Mouse (Mus musculus): Measurements from ENCODE around the gene Lsm14b. TPM values are rescaled to one million over a fixed set of nuclear protein-coding genes. Genes with fewer than 3 reads are reported as not detected.

The Lsm14b gene
- polyA plus RNA-seq, 1 experiment from 2014 or later, result 7.0 TPM

DNA sequence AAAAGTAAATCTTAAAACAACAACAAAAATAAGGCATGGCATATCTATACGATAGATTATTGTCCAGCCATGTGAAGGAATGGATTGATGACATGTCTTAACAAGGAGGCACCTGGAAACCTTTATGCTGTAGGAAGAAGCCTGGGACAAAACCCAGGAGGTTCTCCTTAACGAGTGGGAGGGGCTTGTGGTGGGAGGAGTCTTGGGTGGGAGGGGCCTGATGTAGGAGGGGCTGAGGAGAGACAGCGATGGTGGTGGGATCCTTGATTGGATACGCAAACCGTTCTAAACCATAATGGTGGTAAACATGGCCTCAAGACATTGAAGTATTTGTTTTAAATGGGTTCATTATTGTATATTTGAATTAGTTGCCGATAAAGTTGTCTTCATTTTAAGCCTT is 13.4 kb upstream of the Lsm14b start:
- Histone ChIP-seq H3K9ac (replicated peaks; ENCODE audit: low read length) (no peak overlapping the region), H3K9me3 (ENCODE audit: low read length) (peaks cover 4% of the 10 kb centered on the region; the same call in 1 of the 2 replicates), H3K4me1 (ENCODE audit: insufficient read depth, low read length) (no peaks in the 10 kb centered on the region), H3K27ac (ENCODE audit: low read length) (no peak overlapping the region), H3K4me2 (replicated peaks; ENCODE audit: low read depth, low read length) (no peak overlapping the region), H3K4me3 (ENCODE audit: low read length) (no peak overlapping the region), H3K36me3 (ENCODE audit: insufficient read depth, low read length) (no peaks in the 10 kb centered on the region), H3K27me3 (ENCODE audit: insufficient read depth, low read length) (0 out of 2 replicates have a peak, but pooled peaks cover 3% of the 10 kb centered on the region)
- ATAC-seq (ENCODE audit: low FRiP score, low TSS enrichment), result no peak
- 85% methylated on average over 6 of the region's 6 CpGs for WGBS

DNA sequence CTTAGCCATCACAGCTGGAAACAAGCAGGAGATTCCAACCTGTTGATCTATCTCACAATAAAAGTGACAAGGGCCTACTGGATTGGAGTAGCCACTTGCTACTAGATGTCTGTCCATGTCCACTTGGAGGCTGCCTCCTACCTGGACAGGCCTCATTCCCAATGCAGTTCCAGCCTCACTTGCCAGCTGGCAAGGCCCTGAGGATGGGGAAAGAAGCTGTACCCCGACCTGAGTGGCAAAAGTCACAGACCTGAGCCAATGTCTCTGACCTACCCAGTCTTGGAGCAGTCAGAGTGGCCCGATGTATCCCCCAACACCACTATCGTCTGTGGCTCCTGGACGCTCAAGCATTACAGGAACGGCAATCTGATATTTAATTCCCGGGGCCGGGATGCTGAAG is 11.1 kb upstream of the Lsm14b start:
- H3K27me3 ChIP-seq (ENCODE audit: insufficient read depth, low read length), result no peaks in the 10 kb centered on the region
- ATAC-seq (ENCODE audit: low FRiP score, low TSS enrichment), result no peak
- H3K9ac ChIP-seq (replicated peaks; ENCODE audit: low read length), result no peak overlapping the region
- H3K27ac ChIP-seq (ENCODE audit: low read length), result no peak overlapping the region
- peaks cover 15% of the 10 kb centered on the region for H3K4me1 ChIP-seq (ENCODE audit: insufficient read depth, low read length)
- H3K4me3 ChIP-seq (ENCODE audit: low read length), result no peak overlapping the region
- no peaks in the 10 kb centered on the region for H3K36me3 ChIP-seq (ENCODE audit: insufficient read depth, low read length)
- peaks cover 4% of the 10 kb centered on the region; the same call in 1 of the 2 replicates for H3K9me3 ChIP-seq (ENCODE audit: low read length)
- H3K4me2 ChIP-seq (replicated peaks; ENCODE audit: low read depth, low read length), result no peak overlapping the region
- whole genome bisulfite sequencing, result 64% methylated on average over 7 of the region's 7 CpGs

DNA sequence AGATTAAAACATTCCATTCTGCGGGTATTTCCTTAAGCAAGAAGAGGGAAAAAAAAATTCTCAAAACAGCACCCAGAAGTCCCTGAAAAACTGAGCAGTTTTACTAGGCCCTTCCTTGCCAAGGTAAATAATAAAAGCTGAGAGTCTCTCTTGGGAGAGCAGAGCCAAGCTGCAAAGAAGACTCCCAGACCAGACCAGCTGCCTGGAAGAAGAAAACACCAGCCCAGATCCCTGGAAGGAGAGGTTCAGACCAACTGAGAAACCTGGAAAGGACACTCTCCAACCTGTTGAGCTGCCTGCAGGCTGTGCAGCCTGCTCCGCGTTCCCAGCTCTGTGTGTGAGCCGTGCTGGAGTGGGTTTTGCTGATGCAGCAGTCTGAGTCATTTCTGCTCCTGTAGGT is 7.2 kb upstream of the Lsm14b start:
- H3K27me3 ChIP-seq (ENCODE audit: insufficient read depth, low read length), result 0 out of 2 replicates have a peak, but pooled peaks cover 5% of the 10 kb centered on the region
- 39% methylated on average over 4 of the region's 4 CpGs for WGBS
- no peak overlapping the region for H3K4me3 ChIP-seq (ENCODE audit: low read length)
- H3K4me1 ChIP-seq (ENCODE audit: insufficient read depth, low read length), result peaks cover 19% of the 10 kb centered on the region
- H3K4me2 ChIP-seq (replicated peaks; ENCODE audit: low read depth, low read length), result no peak overlapping the region
- H3K9ac ChIP-seq (replicated peaks; ENCODE audit: low read length), result no peak overlapping the region
- H3K9me3 ChIP-seq (ENCODE audit: low read length), result no peaks in the 10 kb centered on the region
- no peak for ATAC-seq (ENCODE audit: low FRiP score, low TSS enrichment)
- H3K36me3 ChIP-seq (ENCODE audit: insufficient read depth, low read length), result no peaks in the 10 kb centered on the region
- no peak overlapping the region for H3K27ac ChIP-seq (ENCODE audit: low read length)

DNA sequence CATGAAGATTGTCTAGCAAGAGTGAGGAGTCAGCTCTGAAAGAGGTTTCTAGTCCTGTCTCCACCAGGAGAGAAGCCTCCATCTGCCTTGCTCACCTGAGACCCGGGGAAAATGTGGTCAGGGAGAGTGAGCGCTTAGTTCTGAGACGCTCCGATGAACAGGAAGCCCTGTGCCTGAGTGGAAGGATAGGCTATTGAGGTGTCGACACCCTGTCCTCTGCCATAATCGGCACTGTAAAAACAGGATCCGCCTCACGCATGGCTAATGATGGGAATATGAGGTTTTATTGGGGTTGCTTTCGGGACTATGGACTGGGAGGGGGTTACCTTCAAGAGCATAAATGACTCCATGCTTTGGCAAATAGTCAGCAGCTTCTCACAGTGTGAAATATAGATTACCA is 6.2 kb upstream of the Lsm14b start:
- WGBS, result 34% methylated on average over 9 of the region's 9 CpGs
- H3K4me1 ChIP-seq (ENCODE audit: insufficient read depth, low read length), result peaks cover 19% of the 10 kb centered on the region
- no peaks in the 10 kb centered on the region for H3K36me3 ChIP-seq (ENCODE audit: insufficient read depth, low read length)
- H3K4me3 ChIP-seq (ENCODE audit: low read length), result no peak overlapping the region
- H3K9me3 ChIP-seq (ENCODE audit: low read length), result no peaks in the 10 kb centered on the region
- H3K4me2 ChIP-seq (replicated peaks; ENCODE audit: low read depth, low read length), result no peak overlapping the region
- H3K9ac ChIP-seq (replicated peaks; ENCODE audit: low read length), result 0 out of 2 replicates have a peak overlapping the region, but pooled peaks have one; percentile 1
- no peak for ATAC-seq (ENCODE audit: low FRiP score, low TSS enrichment)
- 0 out of 2 replicates have a peak, but pooled peaks cover 7% of the 10 kb centered on the region for H3K27me3 ChIP-seq (ENCODE audit: insufficient read depth, low read length)
- H3K27ac ChIP-seq (ENCODE audit: low read length), result no peak overlapping the region

DNA sequence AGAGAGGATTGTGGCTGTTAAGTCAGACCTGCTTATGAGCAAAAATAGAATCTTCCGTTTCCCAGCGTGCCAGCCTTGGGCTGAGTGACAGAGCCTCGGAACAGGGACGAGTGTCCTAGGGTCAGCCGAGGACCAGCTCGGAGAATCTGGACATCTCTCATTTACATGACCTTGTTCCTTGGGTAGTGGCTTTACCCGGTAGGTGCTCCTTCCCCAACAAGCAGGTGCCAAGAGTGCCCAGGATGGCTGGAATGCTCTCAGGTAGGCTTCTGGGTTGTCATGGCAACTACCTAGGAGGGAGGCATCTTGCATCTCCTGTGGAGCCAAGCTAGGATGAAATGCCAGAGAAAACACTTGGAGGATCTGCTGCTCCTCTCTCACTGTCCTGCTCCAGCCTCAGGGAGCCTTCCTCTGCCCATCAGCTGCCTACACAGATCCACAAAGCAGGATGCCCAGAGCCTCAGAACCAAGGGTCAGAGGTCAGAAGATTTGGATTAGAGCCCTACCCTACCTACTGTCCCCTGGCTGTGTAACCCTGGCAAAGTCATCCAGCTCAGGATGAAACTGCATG is 4.6 kb upstream of the Lsm14b start:
- Histone ChIP-seq H3K27me3 (ENCODE audit: insufficient read depth, low read length) (0 out of 2 replicates have a peak, but pooled peaks cover 7% of the 10 kb centered on the region), H3K9ac (replicated peaks; ENCODE audit: low read length) (no peak overlapping the region), H3K9me3 (ENCODE audit: low read length) (no peaks in the 10 kb centered on the region), H3K4me2 (replicated peaks; ENCODE audit: low read depth, low read length) (no peak overlapping the region), H3K27ac (ENCODE audit: low read length) (no peak overlapping the region), H3K36me3 (ENCODE audit: insufficient read depth, low read length) (no peaks in the 10 kb centered on the region), H3K4me3 (ENCODE audit: low read length) (no peak overlapping the region), H3K4me1 (ENCODE audit: insufficient read depth, low read length) (peaks cover 22% of the 10 kb centered on the region)
- WGBS, result 84% methylated on average over 7 of the region's 7 CpGs
- no peak for ATAC-seq (ENCODE audit: low FRiP score, low TSS enrichment)

DNA sequence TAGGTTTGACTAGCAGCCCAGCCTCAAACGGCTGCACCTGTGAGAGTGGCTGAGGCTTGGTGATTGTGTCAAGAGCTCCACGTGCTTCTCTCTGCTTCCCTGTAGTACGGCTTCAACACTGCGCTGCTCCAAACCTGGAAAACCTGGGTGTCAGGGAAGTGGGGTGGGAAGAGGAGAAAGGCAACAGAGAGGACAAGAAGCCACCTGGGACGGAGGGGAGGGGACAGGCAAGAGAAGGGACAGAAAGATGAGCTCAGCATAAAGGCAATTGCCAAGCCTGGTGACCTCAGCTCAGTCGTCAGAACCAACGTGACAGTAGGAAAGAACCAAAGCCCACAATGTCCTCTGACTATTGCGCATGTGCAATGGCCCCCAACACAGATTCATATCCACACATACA is 3.9 kb upstream of the Lsm14b start:
- no peak for ATAC-seq (ENCODE audit: low FRiP score, low TSS enrichment)
- no peak overlapping the region for H3K4me2 ChIP-seq (replicated peaks; ENCODE audit: low read depth, low read length)
- no peak overlapping the region for H3K27ac ChIP-seq (ENCODE audit: low read length)
- H3K9ac ChIP-seq (replicated peaks; ENCODE audit: low read length), result no peak overlapping the region
- no peak overlapping the region for H3K4me3 ChIP-seq (ENCODE audit: low read length)
- peaks cover 24% of the 10 kb centered on the region for H3K4me1 ChIP-seq (ENCODE audit: insufficient read depth, low read length)
- 0 out of 2 replicates have a peak, but pooled peaks cover 7% of the 10 kb centered on the region for H3K27me3 ChIP-seq (ENCODE audit: insufficient read depth, low read length)
- 80% methylated on average over 8 of the region's 8 CpGs for WGBS
- H3K9me3 ChIP-seq (ENCODE audit: low read length), result no peaks in the 10 kb centered on the region
- H3K36me3 ChIP-seq (ENCODE audit: insufficient read depth, low read length), result no peaks in the 10 kb centered on the region

DNA sequence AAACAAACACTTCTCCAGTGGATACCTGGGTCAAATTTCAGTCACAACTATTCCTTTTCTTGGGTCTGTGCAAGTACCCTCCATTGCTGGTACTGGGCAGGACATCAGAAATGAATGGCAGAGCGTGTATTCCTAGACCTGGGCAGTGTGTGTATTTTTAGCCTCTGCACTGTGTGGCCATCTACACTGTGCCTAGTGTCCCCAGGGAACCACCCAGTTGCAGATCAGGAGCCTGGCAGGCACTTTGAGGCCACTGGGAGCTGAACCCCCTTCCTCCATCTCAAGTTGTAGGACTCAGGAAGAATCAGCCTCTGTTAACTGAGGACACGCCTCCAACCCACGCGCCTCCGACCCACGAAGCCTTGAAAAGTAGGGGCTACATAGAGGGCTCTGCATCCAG is 2.0 kb upstream of the Lsm14b start:
- 43% methylated on average over 6 of the region's 6 CpGs for WGBS
- Histone ChIP-seq H3K9ac (replicated peaks; ENCODE audit: low read length) (no peak overlapping the region), H3K27ac (ENCODE audit: low read length) (no peak overlapping the region), H3K27me3 (ENCODE audit: insufficient read depth, low read length) (0 out of 2 replicates have a peak, but pooled peaks cover 7% of the 10 kb centered on the region), H3K4me3 (ENCODE audit: low read length) (no peak overlapping the region), H3K36me3 (ENCODE audit: insufficient read depth, low read length) (no peaks in the 10 kb centered on the region), H3K4me1 (ENCODE audit: insufficient read depth, low read length) (peaks cover 33% of the 10 kb centered on the region), H3K9me3 (ENCODE audit: low read length) (no peaks in the 10 kb centered on the region), H3K4me2 (replicated peaks; ENCODE audit: low read depth, low read length) (no peak overlapping the region)
- no peak for ATAC-seq (ENCODE audit: low FRiP score, low TSS enrichment)

DNA sequence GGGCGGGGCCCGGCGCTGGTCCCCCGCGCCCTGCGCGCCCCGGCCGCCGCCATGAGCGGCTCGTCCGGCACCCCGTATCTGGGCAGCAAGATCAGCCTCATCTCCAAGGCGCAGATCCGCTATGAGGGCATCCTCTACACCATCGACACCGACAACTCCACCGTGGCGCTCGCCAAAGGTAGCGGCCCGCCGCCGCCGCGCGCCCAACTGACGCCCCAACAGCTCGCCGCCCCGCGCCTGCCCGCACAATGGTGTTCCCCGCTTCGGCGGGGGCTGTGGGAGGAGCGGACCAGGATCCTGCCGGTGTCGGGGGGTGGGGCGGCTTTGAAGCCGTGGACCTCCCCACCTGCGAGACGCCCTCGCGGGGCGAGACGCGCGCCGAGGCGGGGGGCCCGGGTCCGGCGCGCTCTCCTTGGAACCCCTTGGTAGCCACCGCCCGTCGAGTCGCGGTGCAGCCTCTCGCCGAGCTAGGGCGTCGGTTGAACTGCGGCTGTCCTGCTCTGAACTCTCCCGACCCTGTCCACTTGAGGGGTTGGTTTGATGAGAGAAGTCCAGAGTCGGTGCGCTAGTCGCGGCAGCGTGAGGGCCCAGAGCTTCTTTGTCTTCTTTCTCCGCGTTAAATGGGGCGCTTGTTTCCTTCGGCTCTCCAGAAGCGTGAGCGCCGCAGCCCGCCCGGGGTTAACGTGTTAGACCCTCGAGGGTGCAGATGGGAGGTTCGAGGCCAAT is 511 bp downstream of the Lsm14b start:
- no peaks in the 10 kb centered on the region for H3K9me3 ChIP-seq (ENCODE audit: low read length)
- peaks cover 21% of the 10 kb centered on the region for H3K36me3 ChIP-seq (ENCODE audit: insufficient read depth, low read length)
- 0 out of 2 replicates have a peak, but pooled peaks cover 7% of the 10 kb centered on the region for H3K27me3 ChIP-seq (ENCODE audit: insufficient read depth, low read length)
- WGBS, result under 1% methylated on average over 65 of the region's 84 CpGs
- peak overlapping the region; percentile 82 for H3K4me2 ChIP-seq (replicated peaks; ENCODE audit: low read depth, low read length)
- no peak; the same call in none of the 2 replicates for ATAC-seq (ENCODE audit: low FRiP score, low TSS enrichment)
- peak overlapping the region; percentile 95 for H3K9ac ChIP-seq (replicated peaks; ENCODE audit: low read length)
- H3K4me3 ChIP-seq (ENCODE audit: low read length), result peak overlapping the region; percentile 92
- H3K4me1 ChIP-seq (ENCODE audit: insufficient read depth, low read length), result peaks cover 28% of the 10 kb centered on the region
- H3K27ac ChIP-seq (ENCODE audit: low read length), result peak overlapping the region; percentile 90

DNA sequence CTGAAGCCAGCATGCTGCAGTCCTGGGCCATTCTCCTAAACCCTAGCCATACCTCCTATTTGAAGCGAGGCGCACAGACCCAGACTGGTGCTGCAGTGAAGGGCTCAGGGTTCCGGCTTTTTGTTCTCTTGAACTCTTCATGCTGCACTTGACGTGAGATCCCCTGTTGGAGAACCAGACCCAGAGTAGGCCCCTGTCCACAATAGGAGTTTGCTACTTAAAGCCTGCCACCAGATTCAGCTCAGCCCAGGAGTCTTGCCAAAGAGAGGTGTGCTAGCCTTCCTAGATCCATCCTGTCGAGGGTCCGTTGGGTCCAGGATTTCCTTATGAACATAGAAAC is 1.0 kb downstream of the Lsm14b start:
- no peak overlapping the region for H3K27ac ChIP-seq (ENCODE audit: low read length)
- ATAC-seq (ENCODE audit: low FRiP score, low TSS enrichment), result no peak

DNA sequence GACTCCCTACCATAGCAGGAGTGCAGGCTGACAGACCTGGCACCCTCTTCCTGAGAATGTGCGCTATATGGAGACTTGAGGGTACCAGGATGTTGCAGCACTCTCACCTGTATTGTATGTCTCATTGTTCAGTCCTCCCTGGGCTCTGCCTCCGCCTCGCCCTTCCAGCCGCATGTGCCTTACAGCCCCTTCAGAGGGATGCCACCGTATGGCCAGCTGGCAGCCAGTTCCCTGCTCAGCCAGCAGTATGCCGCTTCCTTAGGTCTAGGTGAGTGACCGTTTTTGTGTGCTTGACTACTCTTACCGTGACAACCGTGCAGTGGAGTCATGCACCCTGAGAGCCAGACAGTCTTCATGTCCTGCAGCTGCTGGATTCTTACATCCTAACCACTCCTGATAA is 3.0 kb downstream of the Lsm14b start:
- Histone ChIP-seq H3K9ac (replicated peaks; ENCODE audit: low read length) (peak overlapping the region; percentile 95; the same call in 1 of the 2 replicates), H3K4me3 (ENCODE audit: low read length) (peak overlapping the region; percentile 92; the same call in 1 of the 2 replicates), H3K9me3 (ENCODE audit: low read length) (no peaks in the 10 kb centered on the region), H3K36me3 (ENCODE audit: insufficient read depth, low read length) (peaks cover 46% of the 10 kb centered on the region), H3K4me2 (replicated peaks; ENCODE audit: low read depth, low read length) (peak overlapping the region; percentile 82; the same call in 1 of the 2 replicates), H3K27me3 (ENCODE audit: insufficient read depth, low read length) (0 out of 2 replicates have a peak, but pooled peaks cover under 1% of the 10 kb centered on the region), H3K27ac (ENCODE audit: low read length) (no peak overlapping the region), H3K4me1 (ENCODE audit: insufficient read depth, low read length) (peaks cover 33% of the 10 kb centered on the region)
- 53% methylated on average over 9 of the region's 9 CpGs for WGBS
- no peak for ATAC-seq (ENCODE audit: low FRiP score, low TSS enrichment)

More for the DNA sequence above, 1.0 kb downstream of the Lsm14b start:
- no peaks in the 10 kb centered on the region for H3K9me3 ChIP-seq (ENCODE audit: low read length)
- peaks cover 28% of the 10 kb centered on the region for H3K4me1 ChIP-seq (ENCODE audit: insufficient read depth, low read length)
- 5% methylated on average over 6 of the region's 6 CpGs for WGBS
- peak overlapping the region; percentile 82 for H3K4me2 ChIP-seq (replicated peaks; ENCODE audit: low read depth, low read length)
- H3K36me3 ChIP-seq (ENCODE audit: insufficient read depth, low read length), result peaks cover 26% of the 10 kb centered on the region
- H3K9ac ChIP-seq (replicated peaks; ENCODE audit: low read length), result peak overlapping the region; percentile 95
- 0 out of 2 replicates have a peak, but pooled peaks cover 7% of the 10 kb centered on the region for H3K27me3 ChIP-seq (ENCODE audit: insufficient read depth, low read length)
- peak overlapping the region; percentile 92 for H3K4me3 ChIP-seq (ENCODE audit: low read length)
